Mouse (Mus musculus) stomach, postnatal 0 days (tissue): Measurements from ENCODE around the gene App.

Source experiments
- CTCF ChIP-seq: IDR thresholded peaks from 2 replicates; pipeline ENCODE4 v1.5.1; 2016; ENCODE audit warnings: antibody characterized with exemption, low read depth, mild to moderate bottlenecking, moderate library complexity
- EP300 ChIP-seq: optimal IDR thresholded peaks from 2 replicates; pipeline ENCODE3; 2016; ENCODE audit warnings: antibody characterized with exemption

DNA sequence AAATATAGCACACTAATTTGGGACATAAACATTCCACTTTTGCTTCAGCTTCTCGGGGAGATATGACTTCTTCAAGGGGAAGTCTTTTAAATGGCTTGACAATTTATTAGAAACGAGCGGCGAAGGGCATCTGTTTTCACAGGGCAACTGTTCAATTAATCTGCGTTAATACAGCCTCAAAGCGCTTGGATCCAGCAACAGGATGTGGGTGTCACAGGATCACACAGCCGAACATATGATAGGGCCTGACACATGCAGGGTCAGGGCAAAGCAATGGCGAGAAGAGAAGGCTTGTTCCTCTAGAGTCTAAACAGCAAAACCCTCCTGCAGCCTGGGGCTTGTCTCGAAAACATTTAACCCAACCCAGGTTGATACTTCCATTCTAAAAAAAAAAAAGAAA, 22.7 kb downstream of the App start:
- TF ChIP-seq EP300: no peak
- TF ChIP-seq CTCF: no peak
